Mouse (Mus musculus) mouse embryonic stem cell (cell line): ENCODE measurements around the gene Etv2.

Experiments used
- in situ Hi-C, 2 experiments: fragments of 300-500 bp; cut with MboI; formaldehyde crosslinking; loops; 1 replicate in 1 of 2; 3 replicates in 1 of 2; pipeline ENCODE4 v1.14.3; 2019 to 2020; ENCODE audit warnings: low sequenced_read_pairs in 2 of 2, low pct_unique_long_range_greater_than_20kb in 1 of 2, mixed read lengths in 1 of 2; ENCODE audit not compliant: unreplicated experiment in 1 of 2

Gene Etv2

DNA sequence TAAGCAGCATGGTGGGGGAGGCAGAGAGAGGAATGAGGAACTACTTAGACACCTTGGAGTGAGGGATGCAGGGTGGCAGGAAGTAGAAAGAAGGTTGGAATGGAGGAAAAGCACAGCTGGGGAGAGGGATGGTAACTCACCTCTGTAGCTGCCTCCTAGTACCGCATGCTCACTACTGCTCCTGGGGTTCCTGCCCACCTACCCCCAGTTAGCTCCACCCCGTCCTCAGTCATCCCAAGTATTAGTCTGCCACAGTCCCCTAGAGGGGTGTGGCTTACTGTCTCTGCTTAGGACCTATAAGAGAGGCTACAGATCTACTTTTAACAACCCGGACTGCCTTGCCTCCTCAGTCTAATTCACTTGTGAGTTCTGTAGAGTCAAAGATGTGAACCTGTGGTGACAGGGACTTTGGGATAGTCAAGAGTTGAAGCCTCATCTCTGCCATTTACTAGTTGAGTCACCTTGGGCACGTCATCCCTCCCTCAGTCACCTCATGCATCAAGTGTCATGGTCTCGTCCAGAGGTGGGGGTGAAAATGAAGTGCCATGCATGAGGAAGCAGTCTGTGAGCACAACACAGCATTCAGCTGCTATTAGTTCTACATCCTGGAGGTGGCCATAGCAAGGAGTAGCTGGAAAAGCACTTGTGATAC, 42.8 kb downstream of the Etv2 start:
- in situ Hi-C loops, result no loop called here

- in situ Hi-C loops, result no loop called here
These were observed 44.1 kb downstream of the Etv2 start for GRCm38 (mm10) chr7:30591605-30591951.

- in situ Hi-C loops, result no loop called here
These were observed 44.6 kb downstream of the Etv2 start for GRCm38 (mm10) chr7:30590927-30591604.

- in situ Hi-C loops, result no loop called here
These were observed 46.0 kb downstream of the Etv2 start for GRCm38 (mm10) chr7:30589435-30590301.

- in situ Hi-C loops, result no loop called here
These were observed 46.8 kb downstream of the Etv2 start, which contains the start of gene Kmt2b for GRCm38 (mm10) chr7:30588676-30589434. Gene Kmt2b (minus strand): TSS chr7:30588726.

- in situ Hi-C loops, result no loop called here
These were observed 47.6 kb downstream of the Etv2 start for GRCm38 (mm10) chr7:30587842-30588667.

DNA sequence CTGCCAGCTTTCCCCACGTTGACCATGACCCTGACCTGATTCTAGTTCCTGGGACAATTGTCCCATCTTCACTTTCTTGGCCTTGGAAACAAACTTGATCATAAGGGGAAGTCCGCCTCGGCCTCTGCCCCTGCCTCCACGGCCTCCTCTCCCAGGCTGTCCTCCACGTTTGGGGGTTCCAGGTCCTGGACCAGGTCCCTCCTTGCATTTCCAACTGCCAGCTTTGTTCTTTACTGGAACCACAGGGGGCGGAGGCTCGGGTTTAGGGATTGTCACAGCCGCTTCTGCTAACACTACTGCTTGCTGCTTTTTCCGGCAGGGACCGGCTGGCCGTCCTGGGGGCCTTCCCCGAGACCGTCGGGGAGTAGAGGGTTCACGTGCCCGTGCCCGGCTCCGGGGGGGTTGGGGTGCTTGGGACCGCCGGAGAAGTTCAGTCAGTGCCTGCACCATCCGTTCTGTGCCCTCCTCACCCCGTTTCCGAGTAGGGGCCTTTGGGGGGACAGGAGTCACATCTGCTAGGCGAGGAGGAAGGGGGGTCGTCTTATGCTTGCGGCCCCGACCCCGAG, 49.1 kb downstream of the Etv2 start:
- in situ Hi-C loops, result no loop called here

- in situ Hi-C loops, result no loop called here
These were observed 50.5 kb downstream of the Etv2 start for GRCm38 (mm10) chr7:30585170-30585569.

- in situ Hi-C loops, result no loop called here
These were observed 51.3 kb downstream of the Etv2 start for GRCm38 (mm10) chr7:30584339-30584738.
